Mouse (Mus musculus): ENCODE measurements around the gene Ints11.

DNA sequence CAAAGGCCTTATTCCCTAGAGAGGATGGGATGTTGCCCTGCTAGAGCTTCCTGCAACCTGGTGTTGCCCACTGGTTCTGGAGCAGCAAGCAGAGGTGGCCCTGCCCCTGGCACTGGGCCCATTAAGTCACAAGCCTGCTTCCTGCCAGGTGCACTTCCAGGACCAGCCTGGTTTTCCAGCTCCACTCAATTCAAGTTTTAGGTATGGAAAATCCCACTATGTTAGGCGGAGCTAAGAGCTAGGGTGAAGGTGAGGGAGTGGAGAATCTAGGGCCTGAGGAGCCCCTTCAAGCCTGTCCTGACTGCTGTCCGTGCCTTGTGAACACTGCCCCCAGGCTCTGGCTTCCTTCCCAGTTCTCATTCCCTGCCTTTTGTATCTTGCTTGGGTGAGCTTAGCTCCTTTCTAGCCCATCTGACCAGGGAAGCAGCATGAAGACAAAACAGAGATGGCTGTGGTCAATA, 17.4 kb upstream of the Ints11 start:
- TF ChIP-seq CTCF (IDR thresholded peaks at IDR 0.05; ENCODE audit: control insufficient read depth, insufficient read depth, insufficient replicate concordance, low read depth, low read length), result no peak
- no peak for TF ChIP-seq POLR2A (IDR thresholded peaks at IDR 0.05; ENCODE audit: control insufficient read depth, low read depth, low read length)

Data from testis, adult 2 months (tissue).